Mouse (Mus musculus) spleen, postnatal 14 days (tissue): ENCODE data around the gene Gm10471.
"Not testable (repeated sequence)": the region's sequence is repeated elsewhere in the genome, so short reads cannot be mapped to it uniquely, and the experiment has no call there.

Source experiments
- DNase-seq, 2 experiments: peaks; one replicate each; pipeline ENCODE4 v3.0.0; 2021 to 2022; ENCODE audit warnings: low spot score in 2 of 2

The Gm10471 gene

DNA sequence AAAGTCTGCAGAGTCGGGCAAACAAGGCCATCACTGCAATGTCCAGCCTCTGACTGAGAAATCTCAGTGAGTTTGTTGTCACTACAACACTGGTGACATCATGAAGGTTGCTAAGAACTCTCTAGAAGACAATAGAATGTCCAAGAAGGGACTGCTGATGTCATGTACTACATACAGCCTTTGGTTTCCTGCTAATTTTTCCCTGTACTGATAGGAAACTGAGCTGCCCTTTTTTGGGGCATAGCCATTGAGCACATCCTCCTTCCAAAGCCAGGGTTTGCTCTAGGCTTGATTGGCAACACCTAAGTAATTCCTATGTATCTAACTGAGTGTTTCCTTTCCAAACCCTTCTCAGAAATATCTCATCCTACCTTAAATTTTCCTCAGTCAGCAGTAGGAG, at the start of gene Gm10471:
Gene Gm10471, minus strand, starts transcription at position 101 of the 400 bp plus-strand sequence.
- not testable (repeated sequence) for DNase-seq

DNA sequence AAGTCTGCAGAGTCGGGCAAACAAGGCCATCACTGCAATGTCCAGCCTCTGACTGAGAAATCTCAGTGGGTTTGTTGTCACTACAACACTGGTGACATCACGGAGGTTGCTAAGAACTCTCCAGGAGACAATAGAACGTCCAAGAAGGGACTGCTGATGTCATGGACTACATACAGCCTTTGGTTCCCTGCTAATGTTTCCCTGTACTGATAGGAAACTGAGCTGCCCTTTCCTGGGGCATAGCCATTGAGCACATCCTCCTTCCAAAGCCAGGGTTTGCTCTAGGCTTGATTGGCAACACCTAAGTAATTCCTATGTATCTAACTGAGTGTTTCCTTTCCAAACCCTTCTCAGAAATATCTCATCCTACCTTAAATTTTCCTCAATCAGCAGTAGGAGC, 32.2 kb upstream of the Gm10471 start, which contains the start of gene Gm10220:
Gene Gm10220, minus strand, starts transcription at position 101 of the 400 bp plus-strand sequence.
- DNase-seq, result not testable (repeated sequence)

DNA sequence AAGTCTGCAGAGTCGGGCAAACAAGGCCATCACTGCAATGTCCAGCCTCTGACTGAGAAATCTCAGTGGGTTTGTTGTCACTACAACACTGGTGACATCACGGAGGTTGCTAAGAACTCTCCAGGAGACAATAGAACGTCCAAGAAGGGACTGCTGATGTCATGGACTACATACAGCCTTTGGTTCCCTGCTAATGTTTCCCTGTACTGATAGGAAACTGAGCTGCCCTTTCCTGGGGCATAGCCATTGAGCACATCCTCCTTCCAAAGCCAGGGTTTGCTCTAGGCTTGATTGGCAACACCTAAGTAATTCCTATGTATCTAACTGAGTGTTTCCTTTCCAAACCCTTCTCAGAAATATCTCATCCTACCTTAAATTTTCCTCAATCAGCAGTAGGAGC, 16.2 kb upstream of the Gm10471 start, which contains the start of gene 5031410I06Rik:
Gene 5031410I06Rik, minus strand, starts transcription at position 101 of the 400 bp plus-strand sequence.
- not testable (repeated sequence) for DNase-seq

DNA sequence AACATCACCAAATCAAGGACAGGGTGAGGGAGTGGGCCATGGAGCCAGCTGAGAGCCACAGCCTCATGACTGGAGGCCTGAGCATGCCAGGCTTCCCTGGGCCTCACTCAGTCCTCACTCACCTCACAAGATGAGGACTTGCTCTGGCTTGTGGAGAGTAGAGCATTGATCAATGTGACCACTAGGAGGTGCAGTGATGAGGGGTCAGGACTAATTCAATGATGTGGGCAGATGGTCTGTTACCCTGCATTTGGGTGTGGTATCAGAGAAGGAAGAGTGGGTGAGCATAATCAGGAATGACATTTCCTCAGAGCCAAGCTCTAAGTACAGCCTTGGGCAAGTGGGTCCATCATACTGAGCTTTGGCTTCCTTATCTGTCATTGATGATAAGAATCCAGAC, 10.1 kb downstream of the Gm10471 start:
- DNase-seq, result not testable (repeated sequence)

DNA sequence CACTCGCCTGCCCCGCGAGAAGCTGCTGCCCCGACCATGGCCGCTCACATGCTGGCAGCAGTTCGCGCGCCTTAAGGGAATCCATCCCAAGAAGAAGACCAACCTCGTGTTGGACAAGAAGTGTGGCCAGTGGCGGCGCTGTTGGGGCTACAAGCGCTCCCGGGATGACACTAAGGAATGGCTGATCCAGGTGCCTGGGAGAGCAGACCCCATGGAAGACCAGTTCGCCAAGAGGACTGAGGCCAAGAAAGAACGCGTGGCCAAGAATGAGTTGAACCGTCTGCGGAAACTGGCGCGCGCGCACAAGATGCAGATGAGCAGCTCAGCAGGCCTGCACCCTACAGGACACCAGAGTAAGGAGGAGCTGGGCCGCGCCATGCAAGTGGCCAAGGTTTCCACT, 18.4 kb downstream of the Gm10471 start:
- no peak for DNase-seq

DNA sequence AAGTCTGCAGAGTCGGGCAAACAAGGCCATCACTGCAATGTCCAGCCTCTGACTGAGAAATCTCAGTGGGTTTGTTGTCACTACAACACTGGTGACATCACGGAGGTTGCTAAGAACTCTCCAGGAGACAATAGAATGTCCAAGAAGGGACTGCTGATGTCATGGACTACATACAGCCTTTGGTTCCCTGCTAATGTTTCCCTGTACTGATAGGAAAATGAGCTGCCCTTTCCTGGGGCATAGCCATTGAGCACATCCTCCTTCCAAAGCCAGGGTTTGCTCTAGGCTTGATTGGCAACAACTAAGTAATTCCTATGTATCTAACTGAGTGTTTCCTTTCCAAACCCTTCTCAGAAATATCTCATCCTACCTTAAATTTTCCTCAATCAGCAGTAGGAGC, 30.6 kb downstream of the Gm10471 start, which contains the start of gene Gm7347:
Gene Gm7347, minus strand, starts transcription at position 101 of the 400 bp plus-strand sequence.
- not testable (repeated sequence) for DNase-seq

DNA sequence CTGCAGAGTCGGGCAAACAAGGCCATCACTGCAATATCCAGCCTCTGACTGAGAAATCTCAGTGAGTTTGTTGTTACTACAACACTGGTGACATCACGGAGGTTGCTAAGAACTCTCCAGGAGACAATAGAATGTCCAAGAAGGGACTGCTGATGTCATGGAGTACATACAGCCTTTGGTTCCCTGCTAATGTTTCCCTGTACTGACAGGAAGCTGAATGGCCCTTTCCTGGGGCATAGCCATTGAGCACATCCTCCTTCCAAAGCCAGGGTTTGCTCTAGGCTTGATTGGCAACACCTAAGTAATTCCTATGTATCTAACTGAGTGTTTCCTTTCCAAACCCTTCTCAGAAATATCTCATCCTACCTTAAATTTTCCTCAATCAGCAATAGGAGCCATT, 49.6 kb downstream of the Gm10471 start, which contains the start of gene Speer4a:
Gene Speer4a, minus strand, starts transcription at position 101 of the 400 bp plus-strand sequence.
- DNase-seq, result not testable (repeated sequence)
